Comparison of ENCODE assay signal across 10 mouse cellular contexts in genomic region chr8:45358132-45358918, GRCm38 (mm10). TPM values are rescaled to one million over a fixed set of nuclear protein-coding genes. Genes with fewer than 3 reads are reported as not detected.
DNase-seq lines count a peak whose midpoint lies in the region; ATAC-seq and TF ChIP-seq lines count a peak whose summit lies in the region.
"Had no signal": no experiment of that assay in that cellular context is flagged by ENCODE, and none has a peak within 500 bp of the region (broad histone marks: within the 10 kb centered on the region; RNA-seq: fewer than 3 reads in every experiment).

No protein-coding gene starts in this region.

- H3K36me3 ChIP-seq in intestine, postnatal 0 days (ENCODE audit: control insufficient read depth, insufficient read depth): no peaks in the 10 kb centered on the region
- H3K36me3 ChIP-seq in limb, embryonic 11.5 days (ENCODE audit: control insufficient read depth, insufficient read depth, low read length): no peaks in the 10 kb centered on the region
- H3K36me3 ChIP-seq in midbrain, postnatal 0 days (ENCODE audit: insufficient read depth, low read length): 0 out of 2 replicates have a peak, but pooled peaks cover 3% of the 10 kb centered on the region
- H3K36me3 ChIP-seq: G1E had no signal

- no peaks in the 10 kb centered on the region for H3K9me3 ChIP-seq in intestine, postnatal 0 days (ENCODE audit: control insufficient read depth)
- no peaks in the 10 kb centered on the region for H3K9me3 ChIP-seq in limb, embryonic 11.5 days (ENCODE audit: control insufficient read depth, low read length)
- no peaks in the 10 kb centered on the region for H3K9me3 ChIP-seq in midbrain, postnatal 0 days (ENCODE audit: low read length)

- H3K27me3 ChIP-seq in intestine, postnatal 0 days (replicated peaks; ENCODE audit: control insufficient read depth, insufficient read depth, low read length): no peaks in the 10 kb centered on the region
- no peaks in the 10 kb centered on the region for H3K27me3 ChIP-seq in limb, embryonic 11.5 days (ENCODE audit: control insufficient read depth, insufficient read depth, low read length)
- no peaks in the 10 kb centered on the region for H3K27me3 ChIP-seq in midbrain, postnatal 0 days (ENCODE audit: insufficient read depth, low read length)

- H3K9ac ChIP-seq in intestine, postnatal 0 days (ENCODE audit: low read depth, low read length): peak overlapping the region; percentile 67
- peak overlapping the region; percentile 92 for H3K9ac ChIP-seq in limb, embryonic 11.5 days (ENCODE audit: low read length)
- peak overlapping the region; percentile 89 for H3K9ac ChIP-seq in midbrain, postnatal 0 days (replicated peaks; ENCODE audit: low read length, poor library complexity, severe bottlenecking)

- no peak overlapping the region for H3K27ac ChIP-seq in intestine, postnatal 0 days (ENCODE audit: low read depth, low read length)
- no peak overlapping the region for H3K27ac ChIP-seq in limb, embryonic 11.5 days (replicated peaks; ENCODE audit: low read depth, low read length)
- H3K27ac ChIP-seq in midbrain, postnatal 0 days (ENCODE audit: low read depth, low read length): peak overlapping the region; percentile 77

- peak; percentile 45 for ATAC-seq in intestine, postnatal 0 days
- peak; percentile 46 for ATAC-seq in limb, embryonic 11.5 days (ENCODE audit: insufficient number of reproducible peaks, low FRiP score, low TSS enrichment, low read depth)
- peak; percentile 83 for ATAC-seq in midbrain, postnatal 0 days (ENCODE audit: low FRiP score)

- H3K4me2 ChIP-seq in intestine, postnatal 0 days (replicated peaks; ENCODE audit: low read depth): peak overlapping the region; percentile 95
- H3K4me2 ChIP-seq in limb, embryonic 11.5 days (ENCODE audit: low read depth, severe bottlenecking): peak overlapping the region; percentile 81
- peak overlapping the region; percentile 92 for H3K4me2 ChIP-seq in midbrain, postnatal 0 days (ENCODE audit: low read depth, low read length, poor library complexity, severe bottlenecking)

- peak; percentile 13 for DNase-seq in ovary, postnatal 10 days (ENCODE audit: low spot score)
- no peak for DNase-seq in ovary, adult 18-20 months (ENCODE audit: low spot score)
- peak; percentile 73 for DNase-seq in embryo, embryonic 9.5 days (ENCODE audit: extremely low spot score)
- DNase-seq in heart, adult 18-20 months: peak; percentile 32 to 57
- peak; percentile 65 for DNase-seq in limb, embryonic 11.5 days (ENCODE audit: low spot score)
- DNase-seq in midbrain, postnatal 0 days (ENCODE audit: low spot score): peak; percentile 54
- peak; percentile 21 to 64 for DNase-seq in urinary bladder, postnatal 4 days (ENCODE audit: low spot score in 2 of 2)

- H3K4me3 ChIP-seq in intestine, postnatal 0 days (ENCODE audit: low read depth, low read length): peak overlapping the region; percentile 62
- H3K4me3 ChIP-seq in limb, embryonic 11.5 days (ENCODE audit: low read depth, low read length): peak overlapping the region; percentile 69
- H3K4me3 ChIP-seq in midbrain, postnatal 0 days (ENCODE audit: low read depth, low read length): peak overlapping the region; percentile 59

- 3% methylated on average over 49 of the region's 49 CpGs for WGBS in intestine, postnatal 0 days
- 4% methylated on average over 49 of the region's 49 CpGs for WGBS in limb, embryonic 11.5 days
- WGBS in midbrain, postnatal 0 days: 2% methylated on average over 49 of the region's 49 CpGs

- no peak for TF ChIP-seq CTCF in intestine, postnatal 0 days (IDR thresholded peaks at IDR 0.05; ENCODE audit: low read depth)
- TF ChIP-seq CTCF in midbrain, postnatal 0 days (IDR thresholded peaks at IDR 0.05): no peak

- H3K4me1 ChIP-seq in intestine, postnatal 0 days (replicated peaks; ENCODE audit: control insufficient read depth, insufficient read depth, low read length): no peaks in the 10 kb centered on the region
- H3K4me1 ChIP-seq in limb, embryonic 11.5 days (ENCODE audit: control insufficient read depth, insufficient read depth, low read length): no peaks in the 10 kb centered on the region
- H3K4me1 ChIP-seq in midbrain, postnatal 0 days (ENCODE audit: insufficient read depth, low read length): no peaks in the 10 kb centered on the region; the same call in 1 of the 2 replicates

RNA-seq across cellular contexts. Expression of gene Fam149a, which starts 23.8 kb away (rescaled TPM):
- total RNA-seq in heart, adult 18-20 months (2021): 1 to 10 TPM; 5.0 to 5.1 TPM
- 3.1 and 3.5 TPM in 2 replicates for polyA plus RNA-seq in intestine, postnatal 0 days (2015; fragmentation: Nextera tagmentation; extraction: Ambion mirVana)
- 13.6 and 15.0 TPM in 2 replicates for polyA plus RNA-seq in limb, embryonic 11.5 days (2014; fragmentation: Nextera tagmentation; extraction: Ambion mirVana)
- total RNA-seq in midbrain, postnatal 0 days (2014; rRNA removed): 34.7 and 37.3 TPM in 2 replicates
- polyA plus RNA-seq in midbrain, postnatal 0 days (2015; fragmentation: Nextera tagmentation; extraction: Ambion mirVana): 18.4 and 19.7 TPM in 2 replicates
- polyA plus RNA-seq: G1E had no signal

RNA-seq across cellular contexts. Expression of gene Cyp4v3, which starts 25.3 kb away (rescaled TPM):
- 1 to 10 TPM; 2.2 to 2.8 TPM for total RNA-seq in heart, adult 18-20 months (2021)
- polyA plus RNA-seq in intestine, postnatal 0 days (2015; fragmentation: Nextera tagmentation; extraction: Ambion mirVana): 2.2 and 2.4 TPM in 2 replicates
- polyA plus RNA-seq in limb, embryonic 11.5 days (2014; fragmentation: Nextera tagmentation; extraction: Ambion mirVana): 0.95 and 1.2 TPM in 2 replicates
- 2.7 and 2.8 TPM in 2 replicates for total RNA-seq in midbrain, postnatal 0 days (2014; rRNA removed)
- polyA plus RNA-seq in midbrain, postnatal 0 days (2015; fragmentation: Nextera tagmentation; extraction: Ambion mirVana): 2.4 and 2.8 TPM in 2 replicates
- polyA plus RNA-seq: G1E had no signal

RNA-seq across cellular contexts. Expression of gene Gm45753, which starts 50.1 kb away (rescaled TPM):
- not detected for total RNA-seq in heart, adult 18-20 months (2021)
- not detected in 2 replicates for polyA plus RNA-seq in intestine, postnatal 0 days (2015; fragmentation: Nextera tagmentation; extraction: Ambion mirVana)
- not detected in 2 replicates for polyA plus RNA-seq in limb, embryonic 11.5 days (2014; fragmentation: Nextera tagmentation; extraction: Ambion mirVana)
- total RNA-seq in midbrain, postnatal 0 days (2014; rRNA removed): not detected in 2 replicates
- not detected in 2 replicates for polyA plus RNA-seq in midbrain, postnatal 0 days (2015; fragmentation: Nextera tagmentation; extraction: Ambion mirVana)
- total RNA-seq: G1E; left cerebral cortex, postnatal 10 days had no signal
- polyA plus RNA-seq: G1E had no signal

RNA-seq across cellular contexts. Expression of gene Tlr3, which starts 52.6 kb away (rescaled TPM):
- 1 to 10 TPM; 6.2 to 7.8 TPM for total RNA-seq in heart, adult 18-20 months (2021)
- 0.93 and 1.8 TPM in 2 replicates for polyA plus RNA-seq in intestine, postnatal 0 days (2015; fragmentation: Nextera tagmentation; extraction: Ambion mirVana)
- polyA plus RNA-seq in limb, embryonic 11.5 days (2014; fragmentation: Nextera tagmentation; extraction: Ambion mirVana): 0.51 and 0.83 TPM in 2 replicates
- 1.2 and 2.5 TPM in 2 replicates for total RNA-seq in midbrain, postnatal 0 days (2014; rRNA removed)
- 0.96 and 1.7 TPM in 2 replicates for polyA plus RNA-seq in midbrain, postnatal 0 days (2015; fragmentation: Nextera tagmentation; extraction: Ambion mirVana)
- polyA plus RNA-seq: G1E had no signal
